Mouse (Mus musculus) gastrocnemius, adult 2 months (tissue): Measurements from ENCODE around the gene Npb. TPM values are rescaled to one million over a fixed set of nuclear protein-coding genes. Genes with fewer than 3 reads are reported as not detected.
"Not testable (repeated sequence)": the region's sequence is repeated elsewhere in the genome, so short reads cannot be mapped to it uniquely, and the experiment has no call there.

Source experiments
- DNase-seq: peaks from one replicate; pipeline ENCODE4 v3.0.0; 2022
- H3K27ac ChIP-seq: fragments of 200-600 bp; 2 replicates; pipeline ENCODE4 v1.8.1; 2022; ENCODE audit warnings: mild to moderate bottlenecking
- H3K4me3 ChIP-seq: fragments of 200-600 bp; 2 replicates; pipeline ENCODE4 v1.8.1; 2022; ENCODE audit warnings: mild to moderate bottlenecking, moderate library complexity
- CTCF ChIP-seq: fragments of 200-600 bp; IDR thresholded peaks from 2 replicates; pipeline ENCODE4 v1.8.1; 2022; ENCODE audit warnings: antibody characterized with exemption, mild to moderate bottlenecking, moderate library complexity
- intact Hi-C: fragments of 180-260 bp; cut with DNase I; formaldehyde crosslinking; loops from one replicate; pipeline ENCODE4 v1.15.1; 2025
- total RNA-seq, 2 experiments: library from RNA; stranded (reverse); gene quantifications; 2 replicates each; pipeline ENCODE4 v1.2.3; 2021

The Npb gene
- total RNA-seq, 2 experiments from 2014 or later, result 0.78 TPM; not detected in 1

- peak overlapping the region; percentile 89 for H3K4me3 ChIP-seq
- peak overlapping the region; percentile 99 for H3K27ac ChIP-seq
- TF ChIP-seq CTCF, result peak; percentile 62
- DNase-seq, result no peak
- intact Hi-C loops, result loop anchor here (1.0 kb wide), 1 partner anchor 15 kb away; no protein-coding TSS in a partner anchor
Observed at GRCm38 (mm10) chr11:120582268-120582981, 25.9 kb upstream of the Npb start.

DNA sequence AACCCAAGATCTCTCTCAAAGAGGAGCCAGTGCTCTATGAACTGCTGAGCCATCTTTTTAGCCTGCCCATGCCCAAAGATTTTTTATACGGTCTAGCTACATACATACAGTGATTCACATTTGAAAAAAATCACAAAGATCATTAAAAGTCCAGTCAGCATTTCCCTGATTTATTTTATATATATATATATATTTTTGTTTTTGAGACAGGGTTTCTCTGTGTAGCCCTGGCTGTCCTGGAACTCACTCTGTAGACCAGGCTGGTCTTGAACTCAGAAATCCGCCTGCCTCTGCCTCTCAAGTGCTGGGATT, 25.3 kb upstream of the Npb start:
- DNase-seq, H3K4me3 ChIP-seq, H3K27ac ChIP-seq: not testable (repeated sequence)
- intact Hi-C loops, result loop anchor here (1.0 kb wide), 1 partner anchor 14 kb away; no protein-coding TSS in a partner anchor

DNA sequence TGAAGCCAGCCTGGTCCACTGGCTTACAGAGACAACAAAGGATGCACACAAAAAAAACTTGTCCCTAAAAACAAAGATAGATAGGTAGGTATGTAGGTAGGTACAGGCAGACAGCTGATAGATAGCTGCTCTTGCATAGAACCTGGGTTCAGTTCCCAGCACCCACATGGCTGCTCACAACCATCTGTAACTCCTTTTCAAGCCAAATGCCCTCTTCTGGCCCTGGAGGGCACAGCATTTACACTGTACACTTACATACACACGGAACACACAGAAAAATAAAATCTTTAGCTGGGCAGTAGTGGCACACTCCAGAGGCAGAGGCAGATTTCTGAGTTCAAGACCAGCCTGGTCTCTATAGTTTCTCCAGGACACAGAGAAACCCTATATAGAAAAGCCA, 24.3 kb upstream of the Npb start:
- intact Hi-C loops, result no loop called here
- TF ChIP-seq CTCF, result no peak
- Histone ChIP-seq H3K4me3 (no peak overlapping the region), H3K27ac (no peak overlapping the region)
- no peak for DNase-seq

DNA sequence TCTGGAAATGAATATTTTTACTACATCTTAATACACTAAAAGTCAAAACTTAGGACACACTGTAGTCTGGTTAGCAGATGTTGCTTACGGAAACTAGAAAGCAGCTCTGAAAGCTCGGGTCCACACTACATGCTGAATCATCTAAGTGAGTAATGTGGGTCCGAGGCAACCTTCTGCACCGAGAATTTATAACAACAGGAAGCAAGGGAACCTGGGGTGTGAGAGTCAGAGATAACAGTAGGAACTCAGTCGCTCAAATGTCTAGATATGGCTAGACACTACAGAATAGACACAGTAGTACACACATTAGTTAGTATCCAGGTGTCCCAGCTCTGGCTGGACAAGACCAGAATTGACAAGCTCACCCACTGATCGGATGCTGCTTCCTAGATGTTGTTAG, 19.7 kb upstream of the Npb start:
- no peak for TF ChIP-seq CTCF
- Histone ChIP-seq H3K27ac (no peak overlapping the region), H3K4me3 (no peak overlapping the region)
- DNase-seq, result no peak
- intact Hi-C loops, result no loop called here

DNA sequence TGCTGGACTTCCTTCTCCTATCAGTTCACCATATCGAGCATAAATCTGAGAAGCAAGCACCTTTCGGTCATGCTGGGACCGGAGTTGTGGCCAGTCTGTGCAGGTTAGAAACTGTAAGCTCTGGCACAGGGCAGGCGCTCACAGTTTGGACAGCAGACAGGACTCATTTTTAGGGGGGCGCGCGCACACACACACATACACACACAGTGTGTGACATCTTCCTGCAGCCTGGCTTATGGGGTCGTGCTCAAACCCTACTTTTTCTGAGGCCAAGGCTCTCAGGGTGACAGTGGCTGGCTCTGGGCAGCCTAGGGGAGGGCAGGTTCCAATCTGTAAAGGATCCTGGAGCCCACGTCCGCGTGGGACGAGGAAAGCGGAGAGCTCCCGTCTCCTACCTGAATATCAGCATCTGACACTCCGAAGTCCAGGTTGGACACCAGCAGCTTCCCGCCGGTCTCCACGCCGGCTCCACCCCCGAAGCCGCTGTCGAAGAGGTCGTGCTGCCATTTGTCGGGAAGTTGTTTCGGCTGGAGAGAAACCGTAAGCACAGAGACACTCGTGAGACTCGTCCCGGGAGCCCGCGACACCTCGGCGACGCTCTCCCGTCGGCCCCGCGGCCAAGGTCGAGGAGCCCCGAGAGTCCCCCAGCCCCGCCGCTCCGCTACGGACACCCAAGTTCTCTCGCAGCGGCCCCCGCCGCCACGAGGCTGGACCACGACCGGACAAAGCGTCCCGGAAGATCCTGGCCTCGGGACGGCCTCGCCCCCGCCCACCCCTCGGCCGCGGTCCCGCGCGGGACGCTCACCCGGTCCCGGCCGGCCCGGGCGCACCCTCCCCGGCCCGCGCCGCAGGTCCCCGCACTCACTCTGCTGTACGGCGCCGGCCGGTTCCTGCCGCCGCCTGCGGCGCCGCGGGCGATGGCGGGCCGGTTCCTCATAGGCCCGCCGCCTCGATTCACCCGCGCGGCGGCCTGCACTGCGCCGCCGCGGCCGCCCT, 10.7 kb upstream of the Npb start:
- Histone ChIP-seq H3K4me3 (peak overlapping the region; percentile 94), H3K27ac (peak overlapping the region; percentile 86)
- peak; percentile 51 for DNase-seq
- no peak for TF ChIP-seq CTCF
- intact Hi-C loops, result loop anchor here (1.0 kb wide), 1 partner anchor 15 kb away; no protein-coding TSS in a partner anchor

GRCm38 (mm10) chr11:120598283-120598989, 9.8 kb upstream of the Npb start, which contains the start of the genes Alyref and Anapc11:
Alyref (minus strand) TSS chr11:120598365.
Anapc11 (plus strand) TSS chr11:120598421.
- DNase-seq, result peak; percentile 98
- Histone ChIP-seq H3K4me3 (peak within 1 kb of the TSS; percentile 94), H3K27ac (peak within 1 kb of the TSS; percentile 86)

DNA sequence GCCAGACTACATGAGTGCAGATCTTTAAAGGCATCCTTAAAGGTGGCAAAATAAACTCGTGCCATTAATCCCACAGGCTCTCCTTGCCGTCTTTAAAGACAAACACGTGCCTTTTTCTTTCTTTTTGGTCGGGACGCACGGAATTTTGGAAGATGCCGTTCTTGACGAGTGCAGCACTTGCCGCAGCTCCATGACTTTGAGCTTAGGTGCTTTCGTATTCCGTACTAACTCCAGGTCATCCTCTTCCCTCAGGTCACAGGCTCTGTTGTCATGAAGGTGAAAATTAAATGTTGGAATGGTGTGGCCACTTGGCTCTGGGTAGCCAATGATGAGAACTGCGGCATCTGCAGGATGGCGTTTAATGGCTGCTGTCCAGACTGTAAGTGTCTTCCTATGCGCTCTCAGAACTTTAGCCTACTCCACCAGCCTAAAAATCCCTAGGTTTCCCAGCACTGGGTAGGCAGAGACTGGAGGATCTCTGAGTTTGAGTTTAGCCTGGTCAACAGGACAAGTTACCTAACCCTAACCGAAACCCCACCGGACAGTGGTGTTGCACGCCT, 9.2 kb upstream of the Npb start:
- intact Hi-C loops, result no loop called here
- no peak for TF ChIP-seq CTCF
- DNase-seq, result no peak
- Histone ChIP-seq H3K27ac (peak overlapping the region; percentile 86), H3K4me3 (peak overlapping the region; percentile 94)

More at GRCm38 (mm10) chr11:120598283-120598989, 9.8 kb upstream of the Npb start, which contains the start of the genes Alyref and Anapc11:
- intact Hi-C loops, result no loop called here
- no peak; the same call in 1 of the 2 replicates for TF ChIP-seq CTCF

DNA sequence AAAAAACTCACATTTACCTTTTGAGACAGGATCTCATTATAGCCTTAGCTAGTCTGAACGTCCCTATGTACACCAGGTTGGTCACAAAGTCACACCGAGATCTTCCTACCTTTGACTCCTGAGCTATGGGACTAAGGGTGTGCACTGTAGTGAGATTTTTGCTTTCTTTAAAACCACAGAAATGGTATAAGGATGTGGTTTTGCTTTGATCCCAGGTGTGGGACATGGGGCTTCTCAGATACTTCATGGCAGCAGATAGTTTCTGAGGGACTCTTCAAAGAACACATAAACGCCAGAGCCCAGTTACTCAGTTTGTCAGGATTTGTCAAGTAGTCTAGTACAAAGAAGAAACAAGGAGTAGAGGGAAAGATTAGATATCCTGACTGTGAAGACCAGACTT, 7.6 kb upstream of the Npb start:
- intact Hi-C loops, result no loop called here
- H3K4me3 ChIP-seq, result no peak overlapping the region
- H3K27ac ChIP-seq, result no peak overlapping the region
- no peak for TF ChIP-seq CTCF
- DNase-seq, result no peak

GRCm38 (mm10) chr11:120603545-120603944, 4.7 kb upstream of the Npb start:
- no peak overlapping the region for H3K27ac ChIP-seq
- no peak for TF ChIP-seq CTCF
- H3K4me3 ChIP-seq, result no peak overlapping the region
- intact Hi-C loops, result no loop called here
- DNase-seq, result no peak

DNA sequence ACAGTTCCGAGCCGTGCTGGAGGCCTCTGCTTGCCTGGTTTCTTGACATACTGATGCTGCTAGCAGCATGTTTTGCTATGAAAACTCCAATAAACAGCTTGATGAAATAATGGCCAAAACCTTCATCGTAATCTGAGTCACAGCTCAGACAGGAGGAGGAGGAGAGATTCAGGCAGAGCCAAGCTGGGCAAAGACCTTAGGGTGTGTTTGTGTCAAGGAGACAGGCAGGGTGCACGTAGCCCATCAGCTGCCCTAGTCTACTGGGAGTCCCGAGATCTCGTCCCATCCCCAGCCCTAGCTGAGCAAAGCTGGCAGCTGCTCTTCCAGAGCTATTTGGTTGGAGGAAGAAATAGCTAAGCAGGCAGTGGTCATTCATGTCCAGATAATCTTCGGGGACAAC, 2.6 kb upstream of the Npb start:
- TF ChIP-seq CTCF, result no peak
- DNase-seq, result no peak
- H3K27ac ChIP-seq, result no peak overlapping the region
- no peak overlapping the region for H3K4me3 ChIP-seq
- intact Hi-C loops, result no loop called here

- no peak for TF ChIP-seq CTCF
- Histone ChIP-seq H3K4me3 (no peak overlapping the region), H3K27ac (no peak overlapping the region)
- intact Hi-C loops, result no loop called here
- DNase-seq, result no peak
Observed at GRCm38 (mm10) chr11:120606764-120607163, 1.5 kb upstream of the Npb start.

GRCm38 (mm10) chr11:120609250-120609649, 973 bp downstream of the Npb start:
- TF ChIP-seq CTCF, result no peak
- H3K4me3 ChIP-seq, result no peak overlapping the region
- DNase-seq, result no peak
- intact Hi-C loops, result no loop called here
- H3K27ac ChIP-seq, result no peak overlapping the region
